16 mouse cellular contexts compared by ENCODE assay signal in genomic region chr6:65137802-65138201, GRCm38 (mm10). TPM values are rescaled to one million over a fixed set of nuclear protein-coding genes. Genes with fewer than 3 reads are reported as not detected.
DNase-seq lines count a peak whose midpoint lies in the region; ATAC-seq and TF ChIP-seq lines count a peak whose summit lies in the region.
"Had no signal": no experiment of that assay in that cellular context is flagged by ENCODE, and none has a peak within 500 bp of the region (broad histone marks: within the 10 kb centered on the region; RNA-seq: fewer than 3 reads in every experiment).

No protein-coding gene starts in this region.

- H3K4me3 ChIP-seq in stomach, embryonic 14.5 days (ENCODE audit: low read depth, low read length) = no peak overlapping the region
- no peak overlapping the region for H3K4me3 ChIP-seq in stomach, postnatal 0 days (ENCODE audit: low read depth, low read length)
- no peak overlapping the region for H3K4me3 ChIP-seq in hindbrain, embryonic 10.5 days
- H3K4me3 ChIP-seq in midbrain, embryonic 11.5 days (ENCODE audit: low read depth, low read length) = no peak overlapping the region
- H3K4me3 ChIP-seq: heart, embryonic 10.5 days; limb, embryonic 10.5 days; liver, embryonic 15.5 days; myocyte had no signal

- no peaks in the 10 kb centered on the region for H3K36me3 ChIP-seq in stomach, embryonic 14.5 days (ENCODE audit: control insufficient read depth, insufficient read depth, low read length)
- no peaks in the 10 kb centered on the region for H3K36me3 ChIP-seq in stomach, postnatal 0 days (ENCODE audit: control insufficient read depth, insufficient read depth, low read length)
- 0 out of 2 replicates have a peak, but pooled peaks cover 4% of the 10 kb centered on the region for H3K36me3 ChIP-seq in hindbrain, embryonic 10.5 days
- no peaks in the 10 kb centered on the region for H3K36me3 ChIP-seq in midbrain, embryonic 11.5 days (ENCODE audit: control insufficient read depth, insufficient read depth, low read length)
- H3K36me3 ChIP-seq: heart, embryonic 10.5 days; limb, embryonic 10.5 days; liver, embryonic 15.5 days had no signal

- WGBS in stomach, embryonic 14.5 days = 32% methylated on average over 2 of the region's 2 CpGs
- WGBS in stomach, postnatal 0 days = 28% methylated on average over 2 of the region's 2 CpGs
- WGBS in hindbrain, embryonic 10.5 days = 41% methylated on average over 2 of the region's 2 CpGs
- WGBS in midbrain, embryonic 11.5 days = 40% methylated on average over 2 of the region's 2 CpGs

- no peak for TF ChIP-seq CTCF in stomach, postnatal 0 days (IDR thresholded peaks at IDR 0.05; ENCODE audit: low read depth)

- no peak overlapping the region for H3K4me2 ChIP-seq in stomach, embryonic 14.5 days (replicated peaks; ENCODE audit: low read depth, low read length)
- H3K4me2 ChIP-seq in stomach, postnatal 0 days (replicated peaks; ENCODE audit: low read depth) = no peak overlapping the region
- H3K4me2 ChIP-seq in midbrain, embryonic 11.5 days = no peak overlapping the region
- H3K4me2 ChIP-seq: liver, embryonic 15.5 days had no signal

- 0 out of 2 replicates have a peak, but pooled peaks have one; percentile 28 for ATAC-seq in stomach, embryonic 14.5 days (ENCODE audit: insufficient number of reproducible peaks, insufficient read depth, low FRiP score, low read depth)
- ATAC-seq in stomach, postnatal 0 days (ENCODE audit: low FRiP score, low TSS enrichment) = no peak
- ATAC-seq in midbrain, embryonic 11.5 days (ENCODE audit: low FRiP score) = peak; percentile 20; the same call in 1 of the 2 replicates
- ATAC-seq in erythroid progenitor cell, adult 5-6 weeks (replicated peaks; ENCODE audit: low FRiP score, poor library complexity, severe bottlenecking) = no peak
- ATAC-seq: CD4-positive, CD25-positive, alpha-beta regulatory T cell, adult 4 months had no signal

- H3K27me3 ChIP-seq in stomach, embryonic 14.5 days (ENCODE audit: control insufficient read depth, insufficient read depth, low read length) = no peaks in the 10 kb centered on the region
- H3K27me3 ChIP-seq in stomach, postnatal 0 days (ENCODE audit: control insufficient read depth, insufficient read depth, low read length) = no peaks in the 10 kb centered on the region
- no peaks in the 10 kb centered on the region for H3K27me3 ChIP-seq in hindbrain, embryonic 10.5 days (ENCODE audit: insufficient read depth, poor library complexity, severe bottlenecking)
- no peaks in the 10 kb centered on the region for H3K27me3 ChIP-seq in midbrain, embryonic 11.5 days (ENCODE audit: control insufficient read depth, insufficient read depth, low read length)
- H3K27me3 ChIP-seq: liver, embryonic 15.5 days had no signal

- H3K27ac ChIP-seq in stomach, embryonic 14.5 days (ENCODE audit: low read length) = no peak overlapping the region
- no peak overlapping the region for H3K27ac ChIP-seq in stomach, postnatal 0 days (replicated peaks)
- peak overlapping the region; percentile 45; the same call in 1 of the 2 replicates for H3K27ac ChIP-seq in hindbrain, embryonic 10.5 days
- no peak overlapping the region; the same call in 1 of the 2 replicates for H3K27ac ChIP-seq in midbrain, embryonic 11.5 days (ENCODE audit: low read depth, low read length)
- H3K27ac ChIP-seq: heart, embryonic 10.5 days; limb, embryonic 10.5 days; liver, embryonic 15.5 days had no signal

- no peaks in the 10 kb centered on the region for H3K4me1 ChIP-seq in stomach, embryonic 14.5 days (ENCODE audit: control insufficient read depth, insufficient read depth, low read length)
- H3K4me1 ChIP-seq in stomach, postnatal 0 days (replicated peaks; ENCODE audit: control insufficient read depth, insufficient read depth) = 0 out of 2 replicates have a peak, but pooled peaks cover 2% of the 10 kb centered on the region
- H3K4me1 ChIP-seq in hindbrain, embryonic 10.5 days (replicated peaks) = peaks cover 24% of the 10 kb centered on the region
- H3K4me1 ChIP-seq in midbrain, embryonic 11.5 days (ENCODE audit: control insufficient read depth, insufficient read depth, low read length) = peaks cover 13% of the 10 kb centered on the region
- H3K4me1 ChIP-seq: heart, embryonic 10.5 days; limb, embryonic 10.5 days; liver, embryonic 15.5 days had no signal

- no peak overlapping the region for H3K9ac ChIP-seq in stomach, embryonic 14.5 days (replicated peaks; ENCODE audit: low read depth, low read length)
- H3K9ac ChIP-seq in stomach, postnatal 0 days (ENCODE audit: low read length) = no peak overlapping the region
- H3K9ac ChIP-seq in midbrain, embryonic 11.5 days (ENCODE audit: low read length) = no peak overlapping the region
- H3K9ac ChIP-seq: liver, embryonic 15.5 days had no signal

- no peaks in the 10 kb centered on the region for H3K9me3 ChIP-seq in stomach, embryonic 14.5 days (ENCODE audit: control insufficient read depth, low read depth, low read length)
- no peaks in the 10 kb centered on the region for H3K9me3 ChIP-seq in stomach, postnatal 0 days (ENCODE audit: control insufficient read depth, low read length)
- no peaks in the 10 kb centered on the region for H3K9me3 ChIP-seq in hindbrain, embryonic 10.5 days
- no peaks in the 10 kb centered on the region; the same call in 1 of the 2 replicates for H3K9me3 ChIP-seq in midbrain, embryonic 11.5 days (ENCODE audit: control insufficient read depth, low read length)
- H3K9me3 ChIP-seq: heart, embryonic 10.5 days; limb, embryonic 10.5 days; liver, embryonic 15.5 days had no signal

- no peak for DNase-seq in stomach, postnatal 0 days (ENCODE audit: low spot score)
- no peak for DNase-seq in hindbrain, embryonic 10.5 days (ENCODE audit: low spot score)
- DNase-seq in midbrain, embryonic 11.5 days (ENCODE audit: low spot score, missing footprints) = peak; percentile 86
- DNase-seq in kidney, adult 11 months = no peak
- no peak for DNase-seq in thymus, postnatal 10 days (ENCODE audit: low spot score in 2 of 2)
- DNase-seq: cerebellum, postnatal 14 days; heart, postnatal 36 days; kidney, adult 9 months; thymus, postnatal 36 days had no signal

- TF ChIP-seq EP300 in stomach, postnatal 0 days (optimal IDR thresholded peaks at IDR 0.05) = no peak

RNA-seq across cellular contexts. Expression of gene Hpgds, which starts 6.9 kb away (rescaled TPM):
- polyA plus RNA-seq in stomach, embryonic 14.5 days (2014; fragmentation: Nextera tagmentation; extraction: Ambion mirVana) = 8.4 and 8.9 TPM in 2 replicates
- polyA plus RNA-seq in stomach, postnatal 0 days (2015; fragmentation: Nextera tagmentation; extraction: Ambion mirVana) = 5.7 and 6.2 TPM in 2 replicates
- 7.2 and 10.6 TPM in 2 replicates for polyA plus RNA-seq in hindbrain, embryonic 10.5 days (2016; fragmentation: Nextera tagmentation; extraction: Ambion mirVana)
- 11.1 and 11.2 TPM in 2 replicates for polyA plus RNA-seq in midbrain, embryonic 11.5 days (2014; fragmentation: Nextera tagmentation; extraction: Ambion mirVana)
- total RNA-seq in erythroid progenitor cell, adult 5-6 weeks (2015; ENCODE audit: low replicate concordance) = 0.72 and 14.3 TPM in 2 replicates
- total RNA-seq in erythroid progenitor cell, adult 5-6 weeks (2017; ENCODE audit: low replicate concordance) = 5.4 and 5.5 TPM in 2 replicates

Comparison
In these comparisons a context has a peak if more than half of its experiments do, and no peak if none do; other contexts are left out.
1. ATAC-seq: peak in stomach, embryonic 14.5 days (single experiment) and midbrain, embryonic 11.5 days (single experiment); none in stomach, postnatal 0 days (single experiment) and erythroid progenitor cell, adult 5-6 weeks (single experiment).